Mouse (Mus musculus) left cerebral cortex, postnatal 25 days (tissue): ENCODE results near the gene Hpse2. TPM values are rescaled to one million over a fixed set of nuclear protein-coding genes. Genes with fewer than 3 reads are reported as not detected.

ENCODE experiments used
- DNase-seq, 2 experiments: peaks; one replicate each; pipeline ENCODE4 v3.0.0; 2022; ENCODE audit warnings: low spot score in 2 of 2, mixed read lengths in 1 of 2
- intact Hi-C: fragments of 180-260 bp; cut with DNase I; formaldehyde crosslinking; loops from one replicate; pipeline ENCODE4 v1.15.1; 2025
- total RNA-seq, 2 experiments: library from RNA; stranded (reverse); gene quantifications; 2 replicates each; pipeline ENCODE4 v1.2.3; 2021

Hpse2 gene
- total RNA-seq, 2 experiments from 2014 or later, result 0.37 TPM; not detected in 1

- DNase-seq, result peak; percentile 49
- intact Hi-C loops, result no loop called here
Observed at GRCm38 (mm10) chr19:42752363-42752931, 635.7 kb downstream of the Hpse2 start, which contains the start of gene Pyroxd2. TSS of gene Pyroxd2 (minus strand) at chr19:42752775.

GRCm38 (mm10) chr19:42750196-42750595 lies 638.0 kb downstream of the Hpse2 start:
- intact Hi-C loops, result no loop called here
- no peak for DNase-seq

GRCm38 (mm10) chr19:42746702-42747101 lies 641.5 kb downstream of the Hpse2 start:
- intact Hi-C loops, result no loop called here
- DNase-seq, result no peak

GRCm38 (mm10) chr19:42745869-42746224 lies 642.3 kb downstream of the Hpse2 start:
- intact Hi-C loops, result loop anchor here (2.0 kb wide), 1 partner anchor 157 kb away; no protein-coding TSS in a partner anchor
- DNase-seq, result no peak

GRCm38 (mm10) chr19:42745084-42745868 lies 642.9 kb downstream of the Hpse2 start:
- DNase-seq, result no peak
- intact Hi-C loops, result loop anchor here (2.0 kb wide), 1 partner anchor 156 kb away; no protein-coding TSS in a partner anchor

GRCm38 (mm10) chr19:42744162-42744586 lies 644.0 kb downstream of the Hpse2 start:
- intact Hi-C loops, result loop anchor here (2.0 to 5.0 kb wide), 2 partner anchors 155 to 427 kb away; no protein-coding TSS in a partner anchor
- peak; percentile 60 to 76 for DNase-seq

GRCm38 (mm10) chr19:42743261-42743660 lies 644.9 kb downstream of the Hpse2 start:
- intact Hi-C loops, result loop anchor here (2.0 to 5.0 kb wide), 2 partner anchors 84 to 426 kb away; no protein-coding TSS in a partner anchor
- no peak for DNase-seq

- intact Hi-C loops, result loop anchor here (2.0 to 5.0 kb wide), 2 partner anchors 83 to 425 kb away; no protein-coding TSS in a partner anchor
- peak; percentile 53 to 75 for DNase-seq
Observed at GRCm38 (mm10) chr19:42741884-42742283, 646.3 kb downstream of the Hpse2 start.

GRCm38 (mm10) chr19:42740163-42740899 lies 647.8 kb downstream of the Hpse2 start:
- intact Hi-C loops, result loop anchor here (5.0 kb wide), 1 partner anchor 423 kb away; no protein-coding TSS in a partner anchor

GRCm38 (mm10) chr19:42739734-42740133 lies 648.4 kb downstream of the Hpse2 start:
- intact Hi-C loops, result loop anchor here (5.0 kb wide), 1 partner anchor 422 kb away; no protein-coding TSS in a partner anchor

More at GRCm38 (mm10) chr19:42740163-42740899, 647.8 kb downstream of the Hpse2 start:
- DNase-seq, result no peak

GRCm38 (mm10) chr19:42737753-42738152 lies 650.4 kb downstream of the Hpse2 start:
- intact Hi-C loops, result no loop called here
- DNase-seq, result no peak

More at GRCm38 (mm10) chr19:42739734-42740133, 648.4 kb downstream of the Hpse2 start:
- DNase-seq, result no peak

Other genes with a start within 250 kb of the Hpse2 start
- 10 to 100 TPM; 95.3 to 98.9 TPM for gene Cnnm1, start 52.1 kb upstream of the Hpse2 start, total RNA-seq
- 100 to 1,000 TPM; 340 to 351 TPM for gene Got1, start 136.2 kb upstream of the Hpse2 start, total RNA-seq
- not detected for gene Nkx2-3, start 224.0 kb upstream of the Hpse2 start, total RNA-seq